Mouse (Mus musculus) thymus, postnatal 10 days (tissue): ENCODE results near the gene Rab3c.

Experiments used
- DNase-seq, 2 experiments: peaks; one replicate each; pipeline ENCODE4 v3.0.0; 2021; ENCODE audit warnings: low spot score in 2 of 2

Gene Rab3c

GRCm38 (mm10) chr13:110019774-110020173 is 261.0 kb downstream of the Rab3c start:
- no peak for DNase-seq

- no peak for DNase-seq
Observed at GRCm38 (mm10) chr13:110018941-110019743, 261.7 kb downstream of the Rab3c start.

DNA sequence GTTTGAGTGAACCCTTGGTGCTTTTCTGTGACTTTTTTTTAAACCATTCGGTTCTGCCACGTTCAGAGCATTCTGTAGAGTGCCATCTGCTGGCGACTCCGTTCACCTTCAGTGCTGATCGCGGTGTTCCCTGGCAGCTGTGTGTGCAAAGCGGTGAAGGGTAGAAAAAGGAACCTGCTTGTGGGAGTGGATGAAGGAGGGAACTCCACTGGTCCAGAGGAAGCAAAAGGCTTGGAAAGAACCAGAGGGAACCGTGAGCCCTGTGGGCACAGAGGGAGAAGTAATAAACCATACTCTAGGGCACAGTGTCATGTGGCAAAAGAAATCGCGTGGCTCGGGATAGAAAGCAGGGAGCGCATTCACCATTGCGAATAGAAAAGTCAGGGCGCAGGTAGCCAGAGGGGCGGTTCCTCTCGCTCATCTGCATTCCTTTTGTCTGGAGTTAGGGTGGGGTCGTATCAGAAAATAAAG is 262.3 kb downstream of the Rab3c start:
- peak; percentile 29 to 75 for DNase-seq

- no peak for DNase-seq
Observed at GRCm38 (mm10) chr13:110012029-110012428, 268.8 kb downstream of the Rab3c start.

GRCm38 (mm10) chr13:110010876-110011275 is 269.9 kb downstream of the Rab3c start:
- no peak for DNase-seq

- DNase-seq: no peak
Observed at GRCm38 (mm10) chr13:110008539-110008938, 272.3 kb downstream of the Rab3c start.

GRCm38 (mm10) chr13:110006106-110006781 is 274.6 kb downstream of the Rab3c start:
- DNase-seq: no peak
